Mouse (Mus musculus): ENCODE data around the gene Rraga. TPM values are rescaled to one million over a fixed set of nuclear protein-coding genes. Genes with fewer than 3 reads are reported as not detected.

Rraga gene
- 46.7 TPM for total RNA-seq (2023)

DNA sequence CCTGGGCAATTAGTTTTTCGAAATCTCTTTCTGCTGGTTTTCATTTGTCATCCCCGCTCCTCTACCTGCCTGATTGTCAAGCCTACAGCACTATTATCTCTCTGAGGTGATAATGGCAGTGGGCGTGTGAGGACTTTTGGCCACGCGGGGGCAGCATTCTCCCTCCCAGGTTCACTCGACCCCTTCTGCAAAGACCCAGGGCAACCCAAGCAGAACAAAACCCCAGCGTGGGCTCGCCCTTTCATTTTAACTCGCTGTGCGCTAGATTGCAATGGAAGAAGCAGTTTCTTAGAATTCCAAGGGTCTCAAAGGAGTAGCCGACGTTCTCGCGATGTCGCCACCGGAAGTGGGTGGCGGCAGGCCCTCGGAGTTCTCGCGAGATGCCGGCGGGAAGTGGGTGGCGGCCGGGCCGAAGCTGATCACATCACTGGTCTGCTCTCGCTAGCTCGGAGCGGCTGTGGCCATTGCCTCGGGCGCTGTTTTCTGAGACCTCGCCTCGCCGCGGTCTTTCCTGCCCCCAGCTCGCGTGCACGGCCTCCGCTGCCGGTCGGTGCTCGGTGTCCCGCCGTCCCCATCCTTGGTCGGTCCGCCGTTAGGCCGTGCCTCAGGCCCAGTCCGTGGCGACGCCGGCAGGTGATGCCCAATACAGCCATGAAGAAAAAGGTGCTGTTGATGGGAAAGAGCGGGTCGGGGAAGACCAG is at the start of gene Rraga:
Rraga (plus strand) TSS at position 386 of the 701 bp plus-strand sequence.

DNA sequence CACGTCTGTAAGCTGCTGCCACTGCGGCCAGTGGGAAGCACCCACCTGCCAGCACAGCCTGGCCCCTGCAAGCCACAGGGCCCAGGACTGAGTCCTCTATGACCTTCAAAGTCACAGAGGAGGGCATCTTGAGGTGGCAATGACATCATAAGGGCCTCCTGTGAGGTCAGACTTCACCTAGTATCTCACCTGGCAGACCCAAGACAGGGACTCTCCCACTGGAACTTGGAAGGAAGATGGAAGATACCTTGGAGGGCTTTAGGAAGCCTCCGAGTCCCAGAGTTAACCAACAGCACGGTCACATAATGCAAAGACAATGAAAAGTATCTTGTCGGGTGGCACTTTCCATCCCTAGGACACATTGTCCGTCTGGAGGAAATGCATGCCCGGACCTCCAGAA is 17.2 kb upstream of the Rraga start, which contains the start of gene Saxo1:
Saxo1 (minus strand) TSS at position 101 of the 400 bp plus-strand sequence.

DNA sequence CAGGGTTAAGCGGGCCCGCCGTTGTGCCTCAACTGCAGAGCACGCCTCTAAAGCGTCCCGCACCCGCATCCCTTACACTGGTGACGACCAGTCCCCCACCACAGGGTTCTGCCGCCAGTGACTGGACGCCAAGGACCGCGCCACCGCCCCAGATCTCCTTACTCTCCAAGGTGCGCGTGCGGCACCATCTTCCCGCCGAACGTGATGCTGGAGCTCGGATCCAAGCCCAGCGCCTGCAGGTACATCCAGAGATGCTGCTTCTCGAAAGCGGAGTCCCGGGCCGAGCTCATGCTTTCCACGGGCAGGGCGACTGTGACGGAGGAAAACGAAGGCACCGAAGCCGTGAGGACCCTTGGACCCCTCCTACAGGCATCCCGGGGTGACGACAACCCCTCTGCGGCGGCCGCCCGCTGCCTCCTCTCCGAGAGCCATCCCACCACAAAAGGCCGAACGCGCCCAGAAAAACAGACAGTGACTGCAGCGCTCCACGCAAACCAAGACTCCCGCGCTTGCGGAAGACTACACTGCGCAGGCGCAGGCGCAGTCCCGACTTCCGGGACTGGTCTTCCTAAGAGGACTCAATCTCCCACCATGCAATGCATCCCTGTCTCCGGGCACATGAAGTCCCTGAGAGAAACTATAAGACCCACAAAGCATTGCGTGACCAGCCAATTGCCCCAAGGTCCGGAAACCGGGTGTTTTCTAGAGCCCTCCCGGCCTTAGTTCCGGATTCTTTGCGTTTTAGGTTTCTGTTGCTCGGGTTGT is 36.2 kb downstream of the Rraga start, which contains the start of gene Haus6:
Haus6 (minus strand) TSS at position 532 of the 765 bp plus-strand sequence.

Other genes with a start within 250 kb of the Rraga start
- not detected for gene Saxo1, start 17.3 kb upstream of the Rraga start, total RNA-seq (2023)
- gene Haus6, start 36.4 kb downstream of the Rraga start, total RNA-seq (2023): 19.1 TPM
- gene Plin2, start 94.4 kb downstream of the Rraga start, total RNA-seq (2023): 8.8 TPM
- 37.2 TPM for gene Dennd4c, start 172.9 kb downstream of the Rraga start, total RNA-seq (2023)